Mouse (Mus musculus): ENCODE measurements around the gene Gm5426. TPM values are rescaled to one million over a fixed set of nuclear protein-coding genes. Genes with fewer than 3 reads are reported as not detected.

Gm5426 gene
- not detected in 2 replicates for polyA plus RNA-seq (2015; fragmentation: Nextera tagmentation; extraction: Ambion mirVana)

GRCm38 (mm10) chr10:96136451-96136850, at the start of gene Gm5426:
TSS of gene Gm5426 (plus strand) at chr10:96136603.

Other genes with a start within 250 kb of the Gm5426 start
- 16.1 and 17.0 TPM in 2 replicates for gene Eea1, start 196.0 kb upstream of the Gm5426 start, polyA plus RNA-seq (2015; fragmentation: Nextera tagmentation; extraction: Ambion mirVana)

All from spleen, postnatal 0 days (tissue).